Mouse (Mus musculus) granulocyte monocyte progenitor cell, adult 5-6 weeks (primary cell): ENCODE measurements around the gene Ptpn1. TPM values are rescaled to one million over a fixed set of nuclear protein-coding genes. Genes with fewer than 3 reads are reported as not detected.

Experiments used
- ATAC-seq: replicated peaks from 2 replicates; pipeline ENCODE4 v1.8.0; 2016; ENCODE audit warnings: mild to moderate bottlenecking, moderate TSS enrichment, inconsistent platforms; ENCODE audit not compliant: poor library complexity, severe bottlenecking
- total RNA-seq, 2 experiments: library from RNA; stranded (forward) in 1 of 2; stranded (reverse) in 1 of 2; fragments of 200-712, 200-1000 nt in 1 of 2; fragments of >200 nt in 1 of 2; fragmentation: Nextera tagmentation in 1 of 2; gene quantifications; 2 replicates each; pipeline ENCODE4 v1.2.3; 2014 to 2017

Gene Ptpn1
- total RNA-seq, 2 experiments from 2014 or later = 20.9 to 37.3 TPM

DNA sequence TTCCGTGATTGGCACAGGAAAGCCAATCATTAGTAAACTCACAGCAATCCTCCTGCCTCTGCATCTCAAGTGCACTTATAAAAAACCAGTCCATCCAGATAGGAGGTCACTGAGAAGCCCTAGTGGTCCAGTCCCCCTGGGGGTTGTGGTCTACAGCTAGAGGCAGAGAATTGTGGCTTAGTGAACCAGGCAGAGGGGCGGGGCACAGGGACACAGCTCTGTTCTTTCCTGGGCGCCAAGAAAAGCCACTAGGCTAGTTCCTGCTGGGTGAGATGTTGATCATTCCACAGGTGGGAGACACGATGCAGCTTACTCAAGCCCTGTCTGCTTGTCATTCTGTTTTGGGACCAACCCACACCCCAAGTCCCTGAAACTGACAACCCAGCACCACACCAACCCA is 70.3 kb downstream of the Ptpn1 start:
- no peak for ATAC-seq

DNA sequence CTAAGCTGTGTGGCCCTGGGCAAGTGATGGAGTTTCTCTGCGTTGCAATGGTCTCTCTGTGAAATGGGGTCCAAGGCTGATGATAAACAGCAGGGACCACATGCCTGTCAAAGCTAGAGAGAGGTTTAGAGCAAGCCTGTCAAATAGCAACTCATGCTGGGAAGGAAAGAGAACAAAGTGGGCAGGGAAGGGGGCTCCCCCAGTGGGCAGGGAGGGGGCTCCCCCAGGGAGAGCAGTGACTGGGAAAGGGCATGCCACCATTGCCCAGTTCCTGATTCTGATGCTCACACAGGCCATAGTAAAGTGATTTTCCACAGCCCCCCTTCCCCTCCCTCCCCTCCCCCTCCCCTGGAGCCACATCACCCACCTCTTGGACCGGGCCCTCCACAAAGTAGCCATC is 71.0 kb downstream of the Ptpn1 start:
- no peak for ATAC-seq

DNA sequence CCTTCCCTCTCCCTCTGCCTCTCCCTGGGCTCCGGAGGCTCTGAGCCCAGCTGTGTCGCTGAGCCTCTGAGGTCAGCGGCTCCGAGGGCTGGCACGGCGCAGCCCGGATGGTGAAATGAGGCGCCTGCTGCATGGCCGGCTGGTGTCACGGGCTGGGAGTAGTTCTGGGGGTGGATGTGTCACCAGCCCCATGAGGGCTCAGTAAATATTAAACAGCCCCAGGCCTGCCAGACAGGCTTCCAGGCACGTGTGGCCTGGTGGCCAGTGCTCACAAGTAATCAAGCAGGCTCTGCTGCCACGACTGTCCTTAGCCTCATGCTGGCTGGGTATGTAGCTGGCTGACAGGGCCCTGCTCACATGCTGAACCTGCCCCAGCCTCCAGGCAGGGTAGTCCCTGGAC is 71.6 kb downstream of the Ptpn1 start:
- ATAC-seq = no peak

DNA sequence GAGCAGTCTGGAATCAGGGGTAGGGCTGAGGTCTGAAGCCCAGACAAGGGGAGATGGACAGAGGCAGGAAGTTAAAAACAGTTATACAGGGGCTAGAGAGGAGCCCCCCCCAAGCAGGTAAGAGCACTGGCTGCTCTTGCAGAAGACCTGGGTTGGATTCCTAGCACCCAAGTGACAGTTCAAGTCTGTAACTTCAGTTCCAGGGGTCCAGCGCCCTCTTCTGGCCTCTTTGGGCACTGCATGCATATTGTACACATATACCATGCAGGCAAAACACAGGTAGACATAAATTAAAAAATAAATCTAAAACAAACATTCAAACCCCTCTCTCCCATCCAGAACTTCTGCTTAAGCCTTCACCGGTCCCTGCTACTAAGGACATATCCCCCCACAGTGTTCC is 72.5 kb downstream of the Ptpn1 start:
- no peak for ATAC-seq

DNA sequence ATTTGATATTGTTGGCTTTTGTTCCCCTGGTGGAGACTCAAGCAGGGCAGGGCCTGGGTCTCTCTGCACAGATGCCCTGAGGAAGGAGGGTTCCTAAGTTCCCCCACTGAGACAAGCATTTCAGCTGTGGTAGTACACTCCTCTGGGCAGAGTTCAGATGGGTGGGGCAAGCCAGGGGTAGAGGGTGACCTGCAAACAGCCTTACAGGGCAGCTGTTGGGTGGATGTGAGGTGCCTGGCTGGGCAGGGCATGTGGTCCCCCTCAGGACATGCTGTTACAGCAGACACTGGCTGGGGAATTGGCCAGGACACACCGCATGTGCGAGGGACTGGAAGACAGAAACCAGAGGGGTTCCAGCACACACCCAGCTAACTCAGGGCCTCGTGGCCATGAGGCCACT is 73.1 kb downstream of the Ptpn1 start:
- no peak for ATAC-seq

DNA sequence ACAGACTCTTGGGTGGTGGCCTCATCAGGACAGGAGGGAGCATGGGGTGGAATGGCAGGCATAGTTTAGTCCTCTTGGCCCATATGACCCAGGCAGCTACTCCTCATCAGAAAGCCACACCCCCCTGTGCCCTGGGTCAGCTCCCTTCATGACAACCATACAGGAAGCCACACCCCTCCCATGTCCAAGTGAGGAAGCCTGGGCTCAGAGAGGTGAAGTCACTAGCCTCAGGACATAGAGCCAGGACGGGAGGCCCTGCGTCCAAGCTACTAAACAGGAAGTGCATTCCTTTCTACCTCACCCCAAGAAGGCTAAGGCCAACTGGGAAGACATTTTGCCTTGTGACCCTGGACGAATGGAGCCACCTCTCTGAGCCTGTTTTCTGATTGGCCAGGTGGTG is 73.8 kb downstream of the Ptpn1 start:
- peak; percentile 81 for ATAC-seq

- ATAC-seq = no peak
Measured at GRCm38 (mm10) chr2:168006489-168006888, 74.6 kb downstream of the Ptpn1 start.

GRCm38 (mm10) chr2:168008132-168008531 is 76.3 kb downstream of the Ptpn1 start:
- no peak for ATAC-seq

- peak; percentile 61 for ATAC-seq
Measured at GRCm38 (mm10) chr2:168009936-168010668, 78.2 kb downstream of the Ptpn1 start, which contains the start of gene Ripor3. Gene Ripor3 (minus strand): TSS chr2:168010618.

- no peak for ATAC-seq
Measured at GRCm38 (mm10) chr2:168010893-168011292, 79.0 kb downstream of the Ptpn1 start.

- ATAC-seq = peak; percentile 74
Measured at GRCm38 (mm10) chr2:168016951-168017391, 85.1 kb downstream of the Ptpn1 start.

GRCm38 (mm10) chr2:168019201-168019715 is 87.4 kb downstream of the Ptpn1 start:
- ATAC-seq = no peak

DNA sequence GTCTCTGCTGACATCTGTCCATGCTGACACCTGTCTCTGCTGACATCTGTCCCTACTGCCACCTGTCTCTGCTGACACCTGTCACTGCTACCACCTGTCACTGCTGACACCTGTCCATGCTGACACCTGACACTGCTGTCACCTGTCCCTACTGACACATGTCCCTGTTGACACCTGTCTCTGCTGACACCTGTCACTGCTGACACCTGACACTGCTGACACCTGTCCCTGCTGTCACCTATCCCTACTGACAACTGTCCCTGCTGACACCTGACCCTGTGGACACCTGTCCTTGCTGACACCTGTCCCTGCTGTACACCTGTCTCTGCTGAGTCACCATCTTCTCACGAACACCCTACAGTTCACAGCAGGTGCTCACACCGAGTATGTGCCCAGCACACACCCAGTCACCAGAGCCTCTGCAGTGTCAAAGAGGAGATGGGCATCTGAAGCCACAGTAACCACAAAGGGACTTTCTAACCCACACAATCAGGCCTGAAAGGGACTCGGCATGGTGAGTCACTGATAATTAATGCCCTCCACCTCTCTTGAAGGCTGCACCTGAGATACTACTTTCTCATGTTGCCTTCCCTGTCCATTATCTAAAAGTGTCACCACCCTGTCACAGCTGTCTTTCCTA is 92.0 kb downstream of the Ptpn1 start:
- ATAC-seq = peak; percentile 30; the same call in 1 of the 2 replicates

- ATAC-seq = no peak
Measured at GRCm38 (mm10) chr2:168025174-168025573, 93.3 kb downstream of the Ptpn1 start.

DNA sequence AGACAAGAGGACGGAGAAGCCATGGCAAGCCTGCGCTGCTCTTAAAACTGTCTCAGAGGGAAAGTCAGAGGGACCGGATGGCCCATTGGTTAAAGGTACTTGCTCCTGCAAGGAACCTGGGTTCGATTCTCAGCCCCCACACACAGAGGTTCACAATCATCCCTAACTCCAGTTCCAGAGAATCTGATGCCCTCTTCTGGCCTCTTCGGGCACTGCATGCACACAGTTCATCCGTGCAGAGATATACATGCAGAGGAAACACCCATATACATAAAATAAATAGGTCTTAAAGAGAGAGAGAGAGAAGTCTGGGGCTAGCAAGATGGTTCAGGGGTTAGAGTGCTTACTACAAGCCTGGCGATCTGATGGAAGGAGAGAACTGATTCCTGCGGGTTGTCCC is 94.0 kb downstream of the Ptpn1 start:
- ATAC-seq = no peak

DNA sequence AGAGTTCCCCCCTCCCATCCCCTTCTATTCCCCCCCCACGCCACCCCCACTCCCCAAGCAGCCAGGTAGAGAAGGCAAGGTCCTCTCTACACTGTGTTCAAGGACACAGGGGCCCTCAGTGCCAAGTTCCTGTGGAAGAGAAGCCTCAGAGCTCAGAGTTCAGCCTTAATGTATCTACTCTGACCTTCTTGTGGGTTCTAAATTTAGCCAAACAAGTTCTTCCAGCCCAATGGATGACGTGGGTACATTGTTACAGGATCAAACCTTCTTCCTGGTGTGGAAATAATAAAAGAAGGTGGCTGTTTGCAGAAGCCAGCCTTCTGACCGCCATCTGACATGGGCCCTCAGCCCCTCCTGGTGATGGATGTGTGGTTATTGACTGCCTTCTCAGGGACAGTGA is 94.6 kb downstream of the Ptpn1 start:
- ATAC-seq = no peak

DNA sequence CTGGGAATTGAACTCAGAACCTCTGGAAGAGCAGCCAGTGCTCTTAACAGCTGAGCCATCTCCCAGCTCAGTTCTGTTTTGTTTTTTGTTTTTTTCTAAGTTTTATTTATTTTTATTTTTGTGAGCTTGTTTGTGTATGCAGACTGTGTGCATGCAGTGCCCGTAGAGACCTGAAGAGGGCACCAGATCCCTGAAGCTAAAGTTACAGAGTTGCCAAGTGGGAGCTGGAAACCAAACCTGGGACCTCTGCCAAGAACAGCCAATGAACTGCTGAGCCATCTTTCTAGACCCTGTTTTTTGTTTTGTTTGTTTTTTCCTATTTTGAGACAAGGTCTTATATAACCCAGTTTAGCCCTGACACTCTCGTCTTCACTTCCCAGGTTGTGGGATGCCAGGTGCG is 96.5 kb downstream of the Ptpn1 start:
- ATAC-seq = no peak

Other genes with a start within 250 kb of the Ptpn1 start
- 11.8 and 15.7 TPM in 2 replicates for gene Cebpb, start 243.1 kb upstream of the Ptpn1 start, total RNA-seq (2014; fragmentation: Nextera tagmentation)
- 17.8 and 27.5 TPM in 2 replicates for gene Cebpb, start 243.1 kb upstream of the Ptpn1 start, total RNA-seq (2017)
- gene Tmem189, start 242.2 kb upstream of the Ptpn1 start, total RNA-seq (2014; fragmentation: Nextera tagmentation) = 24.7 and 28.9 TPM in 2 replicates
- gene Tmem189, start 242.2 kb upstream of the Ptpn1 start, total RNA-seq (2017) = 13.4 and 13.6 TPM in 2 replicates
- gene Ripor3, start 78.6 kb downstream of the Ptpn1 start, total RNA-seq (2014; fragmentation: Nextera tagmentation) = not detected in 2 replicates
- not detected in 2 replicates for gene Ripor3, start 78.6 kb downstream of the Ptpn1 start, total RNA-seq (2017)
- gene Pard6b, start 148.9 kb downstream of the Ptpn1 start, total RNA-seq (2014; fragmentation: Nextera tagmentation) = 0.58 TPM in 1 of 2 replicates, not detected in the other
- 0.04 and 0.21 TPM in 2 replicates for gene Pard6b, start 148.9 kb downstream of the Ptpn1 start, total RNA-seq (2017)